Mouse (Mus musculus): ENCODE data around the gene Zfhx2. TPM values are rescaled to one million over a fixed set of nuclear protein-coding genes. Genes with fewer than 3 reads are reported as not detected.

Gene Zfhx2
- total RNA-seq, 2 experiments from 2014 or later: 2.9 to 3.6 TPM

GRCm38 (mm10) chr14:55108202-55108870, 16.2 kb upstream of the Zfhx2 start:
- DNase-seq (ENCODE audit: low spot score): no peak
- intact Hi-C loops (cut with DNase I): no loop called here

- intact Hi-C loops (cut with DNase I): no loop called here
- DNase-seq (ENCODE audit: low spot score): no peak
Measured at GRCm38 (mm10) chr14:55106990-55107389, 14.9 kb upstream of the Zfhx2 start.

GRCm38 (mm10) chr14:55105836-55106809, 14.0 kb upstream of the Zfhx2 start, which contains the start of gene Ap1g2:
Ap1g2 (minus strand) TSS chr14:55106593.
- intact Hi-C loops (cut with DNase I): no loop called here
- peak; percentile 77 for DNase-seq (ENCODE audit: low spot score)

DNA sequence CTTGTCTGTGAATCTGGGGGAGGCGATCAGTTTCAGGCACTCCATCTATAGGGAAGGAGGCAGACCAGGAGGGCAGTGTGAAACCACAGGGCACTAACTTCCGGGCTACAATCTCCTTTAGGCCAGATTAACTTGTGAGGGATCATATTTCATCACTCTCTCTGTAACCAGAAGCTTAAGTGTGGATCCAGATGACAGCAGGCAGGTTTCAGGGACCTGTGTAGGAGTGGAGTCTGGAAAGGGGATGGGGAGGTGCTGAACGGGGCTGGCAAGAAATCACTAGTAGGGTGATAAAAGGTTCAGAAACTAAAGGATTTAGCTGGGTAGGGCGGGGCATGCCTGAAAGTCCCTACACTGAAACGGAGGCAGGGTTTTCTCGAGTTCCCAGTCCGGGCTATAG, 13.3 kb upstream of the Zfhx2 start:
- intact Hi-C loops (cut with DNase I): no loop called here
- no peak for DNase-seq (ENCODE audit: low spot score)

DNA sequence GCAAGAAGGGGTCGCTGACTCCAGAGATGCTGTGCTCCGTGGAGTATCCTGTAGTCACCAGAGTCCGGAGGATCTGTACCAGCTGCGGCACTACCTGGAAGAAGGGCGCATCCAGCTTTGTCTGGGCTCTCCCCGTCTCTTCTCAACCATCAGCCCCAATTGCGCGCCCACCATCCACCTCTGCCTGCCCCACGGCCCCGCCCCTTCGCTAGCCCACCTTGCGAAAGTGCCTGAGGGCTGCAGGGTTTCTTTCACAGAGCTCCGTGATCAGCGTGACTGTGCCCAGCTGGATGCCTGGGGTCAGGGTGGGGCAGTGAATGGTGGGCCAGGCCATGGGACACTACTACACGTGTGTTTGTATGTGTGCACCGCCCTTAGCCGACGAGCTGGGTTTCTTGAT, 12.2 kb upstream of the Zfhx2 start:
- no peak for DNase-seq (ENCODE audit: low spot score)
- intact Hi-C loops (cut with DNase I): no loop called here

DNA sequence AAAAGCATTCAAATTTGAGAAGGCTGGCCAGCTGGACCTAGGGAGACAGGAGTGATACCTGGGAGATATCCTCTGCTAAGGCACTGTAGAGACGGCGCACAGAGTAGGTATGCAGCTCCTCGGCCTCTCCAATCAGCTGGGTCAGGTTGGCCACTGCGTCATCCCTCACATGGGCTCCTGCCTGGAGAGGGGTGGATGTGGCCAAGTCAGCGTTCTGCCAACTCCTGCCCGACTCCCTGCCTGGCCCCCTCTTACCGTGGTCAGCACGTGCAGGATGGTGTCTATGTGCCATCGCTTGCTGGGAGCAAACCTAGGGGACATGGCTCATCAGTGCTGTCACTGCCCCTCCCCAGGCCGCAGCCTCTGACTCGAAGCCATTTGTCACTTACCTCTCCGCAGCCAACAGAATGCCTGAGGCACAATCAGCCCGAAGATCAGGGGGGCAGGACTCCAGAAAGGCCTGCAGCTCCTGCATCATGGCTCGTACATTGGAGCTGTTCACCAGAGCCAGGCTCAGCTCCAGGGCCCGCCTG, 10.2 kb upstream of the Zfhx2 start:
- intact Hi-C loops (cut with DNase I): no loop called here

DNA sequence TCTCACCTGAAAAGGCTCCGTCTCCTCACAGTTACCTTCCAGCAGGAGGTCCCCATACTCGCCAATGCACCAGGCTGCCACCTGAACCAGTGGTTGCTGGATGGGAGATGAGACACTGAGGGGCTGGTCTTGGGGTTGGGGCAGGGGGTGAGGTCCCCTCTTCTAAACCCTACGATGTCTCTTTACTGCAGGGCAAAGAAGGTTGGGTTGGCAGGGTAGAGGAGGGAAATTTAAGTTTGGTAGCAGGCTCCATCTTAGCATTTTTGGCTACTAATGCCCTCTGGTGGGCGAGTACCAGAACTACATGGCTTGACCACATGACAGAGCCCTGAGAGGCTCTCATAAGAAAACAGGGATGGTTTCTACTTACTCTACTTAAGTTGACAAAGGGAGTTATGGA, 9.5 kb upstream of the Zfhx2 start:
- intact Hi-C loops (cut with DNase I): no loop called here
- DNase-seq (ENCODE audit: low spot score): no peak

More for the DNA sequence above, 10.2 kb upstream of the Zfhx2 start:
- DNase-seq (ENCODE audit: low spot score): no peak

- intact Hi-C loops (cut with DNase I): loop anchor here (5.0 kb wide), 1 partner anchor 196 kb away; no protein-coding TSS in a partner anchor
- DNase-seq (ENCODE audit: low spot score): no peak
Measured at GRCm38 (mm10) chr14:55098067-55098466, 5.9 kb upstream of the Zfhx2 start.

- intact Hi-C loops (cut with DNase I): loop anchor here (1.0 to 5.0 kb wide), 2 partner anchors 73 to 195 kb away; no protein-coding TSS in a partner anchor
- no peak for DNase-seq (ENCODE audit: low spot score)
Measured at GRCm38 (mm10) chr14:55097646-55098045, 5.5 kb upstream of the Zfhx2 start.

DNA sequence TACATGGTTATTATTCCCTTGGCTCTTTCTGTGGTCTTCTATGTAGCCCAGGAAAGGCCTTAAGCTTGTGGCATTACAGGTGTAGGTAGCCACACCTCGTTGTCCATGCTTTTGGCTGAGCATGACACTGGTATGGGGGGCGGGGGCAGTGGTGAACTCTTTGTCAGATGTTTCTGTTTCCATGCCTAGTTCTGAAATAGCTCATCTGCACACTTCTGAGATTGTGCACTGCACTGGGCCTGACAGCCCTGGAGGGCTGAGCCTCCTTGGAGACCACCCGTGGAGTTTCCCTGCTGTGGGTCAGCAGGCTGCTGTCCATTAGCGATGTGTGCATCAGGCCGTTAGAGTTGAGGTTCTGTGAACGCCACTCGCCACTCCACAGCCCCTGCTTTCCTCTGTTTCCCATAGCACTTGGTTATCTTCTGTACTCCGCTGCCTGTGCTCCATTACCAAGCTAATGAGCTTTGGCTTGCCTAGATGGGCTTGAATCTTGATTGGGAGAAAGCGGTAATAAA, 4.5 kb upstream of the Zfhx2 start:
- intact Hi-C loops (cut with DNase I): loop anchor here (1.0 to 5.0 kb wide), 2 partner anchors 72 to 194 kb away; no protein-coding TSS in a partner anchor
- no peak for DNase-seq (ENCODE audit: low spot score)

DNA sequence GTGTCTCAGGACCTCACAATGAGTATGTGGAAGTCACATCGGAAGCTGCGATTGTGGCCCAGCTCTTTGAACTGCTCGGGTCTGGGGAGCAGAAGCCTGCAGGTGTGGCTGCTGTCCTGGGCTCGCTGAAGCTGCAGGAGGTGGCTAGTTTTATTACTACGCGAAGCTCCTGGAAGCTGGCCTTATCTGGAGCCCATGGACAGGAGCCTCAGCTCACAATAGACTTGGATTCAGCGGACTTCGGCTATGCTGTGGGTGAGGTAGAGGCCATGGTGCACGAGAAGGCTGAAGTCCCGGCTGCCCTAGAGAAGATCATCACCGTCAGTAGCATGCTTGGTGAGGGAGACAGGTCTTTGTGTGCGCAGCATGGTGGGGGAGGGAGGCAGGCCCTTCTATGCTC, 3.5 kb upstream of the Zfhx2 start:
- intact Hi-C loops (cut with DNase I): loop anchor here (2.0 to 5.0 kb wide), 3 partner anchors 17 to 193 kb away; no protein-coding TSS in a partner anchor
- no peak for DNase-seq (ENCODE audit: low spot score)

DNA sequence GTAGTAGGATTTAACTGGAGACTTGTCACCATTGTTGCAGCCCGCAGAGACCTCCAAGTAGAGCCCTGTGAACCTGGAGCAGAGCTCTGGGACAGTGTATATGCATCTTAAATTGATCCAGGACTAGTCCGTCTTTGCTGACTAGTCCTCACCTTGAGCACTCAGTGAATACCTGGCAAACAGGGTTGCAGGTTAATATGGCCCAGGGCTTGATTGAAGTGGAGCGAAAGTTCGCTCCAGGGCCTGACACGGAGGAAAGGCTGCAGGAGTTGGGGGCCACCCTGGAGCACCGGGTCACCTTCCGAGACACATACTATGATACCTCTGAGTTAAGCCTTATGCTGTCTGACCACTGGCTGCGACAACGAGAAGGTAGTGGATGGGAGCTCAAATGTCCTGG, 3.1 kb upstream of the Zfhx2 start:
- intact Hi-C loops (cut with DNase I): loop anchor here (2.0 to 5.0 kb wide), 3 partner anchors 16 to 193 kb away; no protein-coding TSS in a partner anchor
- DNase-seq (ENCODE audit: low spot score): no peak

- intact Hi-C loops (cut with DNase I): loop anchor here (2.0 to 5.0 kb wide), 3 partner anchors 16 to 192 kb away; no protein-coding TSS in a partner anchor
- DNase-seq (ENCODE audit: low spot score): peak; percentile 52
Measured at GRCm38 (mm10) chr14:55094704-55095231, 2.6 kb upstream of the Zfhx2 start, which contains the start of gene Thtpa. Thtpa (plus strand) TSS chr14:55094784.

GRCm38 (mm10) chr14:55093927-55094326, 1.8 kb upstream of the Zfhx2 start:
- intact Hi-C loops (cut with DNase I): loop anchor here (2.0 kb wide), 2 partner anchors 15 to 21 kb away; no protein-coding TSS in a partner anchor
- DNase-seq (ENCODE audit: low spot score): no peak

DNA sequence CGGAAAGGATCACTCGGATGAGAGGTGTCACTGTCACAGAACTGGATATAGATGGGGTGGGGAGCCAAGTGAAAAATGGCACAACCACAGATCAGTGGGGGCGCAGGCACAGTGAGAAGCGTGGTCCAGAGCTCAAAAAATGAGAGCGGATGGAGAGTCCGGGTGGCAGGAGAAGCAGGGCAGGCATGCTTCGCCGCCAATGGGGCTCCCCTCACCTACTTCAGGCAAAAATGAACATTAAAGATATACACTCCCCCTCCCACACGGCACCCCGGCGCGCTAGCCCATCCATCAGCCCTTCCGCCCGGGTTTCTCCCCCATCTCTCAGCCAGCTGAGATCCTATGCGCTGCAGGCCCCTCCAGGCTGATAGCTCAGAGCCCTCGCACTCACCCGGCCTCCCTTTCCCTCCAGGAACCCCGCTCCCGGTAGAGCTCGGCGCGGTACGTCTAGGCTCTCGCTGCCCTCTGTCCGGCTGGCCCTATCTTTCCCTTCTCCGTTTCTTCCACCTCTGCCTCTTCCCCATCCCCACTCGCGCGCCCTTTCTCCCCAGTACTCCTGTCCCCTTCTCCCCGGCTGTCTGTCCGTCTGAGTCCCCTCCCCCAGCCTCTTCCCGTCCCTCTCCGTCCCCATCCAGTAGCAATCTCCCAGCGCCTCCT, 787 bp downstream of the Zfhx2 start:
- DNase-seq (ENCODE audit: low spot score): no peak
- intact Hi-C loops (cut with DNase I): no loop called here

DNA sequence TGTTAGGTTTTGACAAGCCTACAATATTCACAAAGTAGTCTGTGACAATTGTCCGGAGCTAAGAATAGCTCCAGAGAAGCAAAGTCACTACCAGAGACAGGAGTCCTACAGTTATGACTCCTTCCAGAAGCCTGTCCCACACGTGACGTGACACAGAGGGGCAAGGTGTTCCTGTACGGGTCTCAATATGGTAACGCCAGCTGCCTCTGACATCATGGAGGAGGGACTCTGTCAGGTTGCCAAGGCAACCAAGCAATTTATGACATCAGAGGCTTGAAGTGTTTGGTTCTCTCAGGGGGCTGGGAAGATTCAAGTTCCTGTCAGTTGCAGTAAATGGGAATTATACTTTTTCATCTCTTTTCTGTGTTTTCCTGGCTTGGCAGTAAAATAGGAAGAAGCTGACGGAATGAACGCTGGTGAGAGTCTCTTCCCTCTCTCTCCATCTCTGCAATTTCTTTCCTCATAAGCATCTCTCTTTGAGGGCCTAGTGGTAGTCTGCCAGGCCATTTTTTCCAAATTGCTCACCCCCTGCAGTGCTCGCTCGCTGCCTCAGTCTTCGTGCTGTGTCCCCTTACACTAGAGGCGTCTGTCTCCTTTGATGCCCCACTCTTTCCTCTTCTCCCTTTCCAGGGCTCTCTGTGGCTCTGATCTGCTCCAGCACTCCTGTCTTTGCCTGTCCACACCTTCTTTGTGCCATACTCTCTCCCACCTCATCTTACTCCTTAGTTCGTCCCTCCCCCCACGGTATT, 2.8 kb downstream of the Zfhx2 start:
- DNase-seq (ENCODE audit: low spot score): no peak
- intact Hi-C loops (cut with DNase I): no loop called here

DNA sequence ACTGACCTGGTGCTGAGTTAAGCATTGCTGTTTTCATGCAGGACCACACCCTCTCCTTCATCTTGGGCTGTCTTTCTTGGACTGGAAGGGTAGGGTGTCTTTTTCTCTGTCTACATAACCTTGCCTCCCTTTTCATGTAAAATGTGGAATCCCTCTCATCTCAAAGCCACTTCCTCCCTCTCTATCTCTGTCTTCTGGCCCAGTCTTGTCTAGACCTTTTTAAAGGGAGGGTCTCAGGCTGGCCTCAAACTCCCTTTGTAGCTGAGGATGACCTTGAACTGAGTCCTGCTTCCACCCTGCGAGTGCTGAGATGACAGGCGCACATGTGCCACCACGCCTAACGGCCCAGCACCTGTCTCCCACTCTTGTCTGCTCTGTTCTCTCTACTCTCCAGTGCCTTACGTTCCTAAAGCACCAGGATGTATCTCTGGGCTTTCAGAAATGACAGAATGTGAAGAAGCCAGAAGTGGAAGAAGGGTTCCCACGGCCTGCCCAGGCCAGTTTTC, 6.1 kb downstream of the Zfhx2 start:
- intact Hi-C loops (cut with DNase I): no loop called here
- DNase-seq (ENCODE audit: low spot score): no peak

DNA sequence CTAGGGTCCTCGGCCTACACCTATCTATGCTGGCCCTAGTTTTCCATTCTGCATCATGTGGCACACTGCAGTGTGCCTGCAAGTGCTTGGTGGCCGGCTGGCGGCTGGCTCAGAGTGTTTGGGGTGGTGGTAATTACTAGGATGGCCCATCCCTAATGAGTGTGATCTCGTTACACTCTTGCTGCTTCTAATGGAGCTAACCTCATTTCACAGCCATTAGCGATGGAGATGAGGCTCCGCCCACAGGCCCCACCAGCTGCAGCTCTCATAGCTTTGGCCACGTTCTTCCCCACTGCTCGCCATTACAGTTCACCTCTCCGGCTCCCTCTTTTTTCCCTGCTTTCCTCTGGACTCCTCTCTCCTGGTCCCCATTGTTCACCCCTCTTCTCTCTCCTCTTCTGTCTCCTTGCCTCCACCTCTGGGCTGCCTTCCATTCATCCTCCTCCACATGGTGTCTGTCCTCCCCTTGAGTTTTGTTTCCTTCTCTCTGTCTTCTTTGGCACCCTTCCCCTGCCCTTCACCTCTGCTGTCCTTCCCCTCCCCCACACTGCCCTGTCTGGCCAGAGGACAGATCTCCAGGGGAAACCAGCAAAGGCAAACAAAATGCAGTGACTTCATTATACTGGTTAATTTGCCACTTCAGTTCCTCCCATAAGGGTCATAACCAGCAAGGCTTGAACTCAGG, 6.7 kb downstream of the Zfhx2 start:
- no peak for DNase-seq (ENCODE audit: low spot score)
- intact Hi-C loops (cut with DNase I): no loop called here

All from heart, postnatal 25 days (tissue).